Comparison of ENCODE assay signal across 16 mouse cellular contexts in genomic region chr10:60578738-60579538, GRCm38 (mm10).
DNase-seq lines count a peak whose midpoint lies in the region; ATAC-seq lines count a peak whose summit lies in the region.
"Had no signal": no experiment of that assay in that cellular context is flagged by ENCODE, and none has a peak within 500 bp of the region (broad histone marks: within the 10 kb centered on the region; RNA-seq: fewer than 3 reads in every experiment).

No protein-coding gene starts in this region.

- WGBS in hindbrain, embryonic 11.5 days = 49% methylated on average over 12 of the region's 12 CpGs
- WGBS in hindbrain, embryonic 14.5 days = 32% methylated on average over 12 of the region's 12 CpGs
- WGBS in forebrain, embryonic 15.5 days = 16% methylated on average over 12 of the region's 12 CpGs

- no peak overlapping the region for H3K9ac ChIP-seq in hindbrain, embryonic 11.5 days (ENCODE audit: low read depth, low read length)
- H3K9ac ChIP-seq in hindbrain, embryonic 14.5 days = no peak overlapping the region
- no peak overlapping the region for H3K9ac ChIP-seq in forebrain, embryonic 15.5 days (replicated peaks)
- H3K9ac ChIP-seq: limb, embryonic 13.5 days had no signal

- H3K27ac ChIP-seq in hindbrain, embryonic 11.5 days (ENCODE audit: low read depth, low read length) = no peak overlapping the region
- no peak overlapping the region for H3K27ac ChIP-seq in hindbrain, embryonic 14.5 days
- 0 out of 2 replicates have a peak overlapping the region, but pooled peaks have one; percentile 8 for H3K27ac ChIP-seq in brown adipose tissue, adult 24 weeks (replicated peaks; ENCODE audit: low read depth, low read length)
- no peak overlapping the region for H3K27ac ChIP-seq in forebrain, embryonic 15.5 days (replicated peaks)
- H3K27ac ChIP-seq: limb, embryonic 13.5 days had no signal

- H3K36me3 ChIP-seq in hindbrain, embryonic 11.5 days (ENCODE audit: control insufficient read depth, insufficient read depth, low read length) = no peaks in the 10 kb centered on the region
- H3K36me3 ChIP-seq in hindbrain, embryonic 14.5 days (replicated peaks; ENCODE audit: control insufficient read depth, insufficient read depth) = no peaks in the 10 kb centered on the region
- H3K36me3 ChIP-seq in forebrain, embryonic 15.5 days = no peaks in the 10 kb centered on the region
- H3K36me3 ChIP-seq: G1E; limb, embryonic 13.5 days had no signal

- no peaks in the 10 kb centered on the region for H3K9me3 ChIP-seq in hindbrain, embryonic 11.5 days (ENCODE audit: control insufficient read depth, low read length)
- no peaks in the 10 kb centered on the region for H3K9me3 ChIP-seq in hindbrain, embryonic 14.5 days (ENCODE audit: control insufficient read depth, low read length)
- no peaks in the 10 kb centered on the region for H3K9me3 ChIP-seq in forebrain, embryonic 15.5 days
- H3K9me3 ChIP-seq: limb, embryonic 13.5 days had no signal

- peaks cover 5% of the 10 kb centered on the region; the same call in 1 of the 2 replicates for H3K27me3 ChIP-seq in hindbrain, embryonic 11.5 days (ENCODE audit: control insufficient read depth, insufficient read depth, low read length)
- H3K27me3 ChIP-seq in hindbrain, embryonic 14.5 days (ENCODE audit: control insufficient read depth, insufficient read depth, low read length) = peaks cover 23% of the 10 kb centered on the region
- H3K27me3 ChIP-seq in forebrain, embryonic 15.5 days = peaks cover 19% of the 10 kb centered on the region
- H3K27me3 ChIP-seq: limb, embryonic 13.5 days had no signal

- peak; percentile 13 for DNase-seq in hindbrain, embryonic 11.5 days (ENCODE audit: low spot score)
- no peak for DNase-seq in hindbrain, embryonic 14.5 days (ENCODE audit: low spot score)
- peak; percentile 36 for DNase-seq in 416B (ENCODE audit: low read depth)
- no peak for DNase-seq in T-cell, adult 2 months (ENCODE audit: low spot score)
- no peak for DNase-seq in right cerebral cortex, postnatal 10 days (ENCODE audit: low spot score in 2 of 2)
- DNase-seq: cerebellum, postnatal 25 days; gastrocnemius, postnatal 10 days; heart, postnatal 10 days; right cerebral cortex, postnatal 25 days; thymus, postnatal 36 days had no signal

- H3K4me3 ChIP-seq in hindbrain, embryonic 11.5 days (ENCODE audit: low read depth, low read length) = no peak overlapping the region
- no peak overlapping the region for H3K4me3 ChIP-seq in hindbrain, embryonic 14.5 days (replicated peaks; ENCODE audit: low read length)
- no peak overlapping the region for H3K4me3 ChIP-seq in brown adipose tissue, adult 24 weeks (ENCODE audit: insufficient read depth, low read depth, low read length)
- no peak overlapping the region for H3K4me3 ChIP-seq in forebrain, embryonic 15.5 days
- H3K4me3 ChIP-seq: limb, embryonic 13.5 days; myocyte had no signal

- peak; percentile 35; the same call in 1 of the 2 replicates for ATAC-seq in hindbrain, embryonic 11.5 days (ENCODE audit: low FRiP score)
- ATAC-seq in hindbrain, embryonic 14.5 days (ENCODE audit: low FRiP score) = no peak
- ATAC-seq in forebrain, embryonic 15.5 days (replicated peaks) = 0 out of 2 replicates have a peak, but pooled peaks have one; percentile 33
- ATAC-seq: inflammation-experienced regulatory T-cells, adult 6 months had no signal

- H3K4me1 ChIP-seq in hindbrain, embryonic 11.5 days (replicated peaks; ENCODE audit: control insufficient read depth, insufficient read depth, low read length) = peaks cover 2% of the 10 kb centered on the region; the same call in 1 of the 2 replicates
- 0 out of 2 replicates have a peak, but pooled peaks cover 5% of the 10 kb centered on the region for H3K4me1 ChIP-seq in hindbrain, embryonic 14.5 days (replicated peaks; ENCODE audit: control insufficient read depth, insufficient read depth, low read length)
- H3K4me1 ChIP-seq in brown adipose tissue, adult 24 weeks (ENCODE audit: control insufficient read depth, insufficient read depth, insufficient read length, low read length) = no peaks in the 10 kb centered on the region
- H3K4me1 ChIP-seq in forebrain, embryonic 15.5 days = peaks cover 13% of the 10 kb centered on the region

- H3K4me2 ChIP-seq in hindbrain, embryonic 11.5 days (replicated peaks; ENCODE audit: low read depth, low read length) = no peak overlapping the region
- H3K4me2 ChIP-seq in hindbrain, embryonic 14.5 days (replicated peaks) = no peak overlapping the region
- no peak overlapping the region for H3K4me2 ChIP-seq in forebrain, embryonic 15.5 days (replicated peaks)
- H3K4me2 ChIP-seq: limb, embryonic 13.5 days had no signal

Comparison
In these comparisons a context has a peak if more than half of its experiments do, and no peak if none do; other contexts are left out.
1. DNase-seq: peak in hindbrain, embryonic 11.5 days (single experiment) and 416B (single experiment); none in hindbrain, embryonic 14.5 days (single experiment), T-cell, adult 2 months (single experiment) and right cerebral cortex, postnatal 10 days (0 of 2).